Mouse (Mus musculus) bone marrow macrophage, adult 2 months (primary cell): ENCODE data around the gene Mark4.

Source experiments
- CTCF ChIP-seq: IDR thresholded peaks from 2 replicates; pipeline ENCODE4 v1.5.1; 2012; ENCODE audit warnings: low read depth, mild to moderate bottlenecking, low read length, moderate library complexity
- POLR2A ChIP-seq: IDR thresholded peaks from 2 replicates; pipeline ENCODE4 v1.6.1; 2012; ENCODE audit warnings: mild to moderate bottlenecking, low read depth, low read length, borderline replicate concordance

GRCm38 (mm10) chr7:19477084-19477483 is 18.5 kb upstream of the Mark4 start:
- TF ChIP-seq CTCF (no peak), POLR2A (no peak)
